Mouse (Mus musculus) forebrain, embryonic 10.5 days (tissue): ENCODE data around the gene Hoxc5. TPM values are rescaled to one million over a fixed set of nuclear protein-coding genes. Genes with fewer than 3 reads are reported as not detected.
A peak's percentile ranks its signal among the peaks of the same experiment; 100 is the strongest.

Experiments
- DNase-seq: peaks from one replicate; pipeline ENCODE4 v3.0.0-alpha.2; 2017; ENCODE audit warnings: low spot score; ENCODE audit errors: extremely low spot score
- H3K27ac ChIP-seq: fragments of 300-500 bp; sonication (generic); 2 replicates; pipeline ENCODE4 v1.5.1; 2016; ENCODE audit warnings: mild to moderate bottlenecking
- H3K27me3 ChIP-seq: fragments of 300-500 bp; sonication (generic); 2 replicates; pipeline ENCODE4 v1.6.1; 2016; ENCODE audit warnings: mild to moderate bottlenecking; ENCODE audit not compliant: poor library complexity, severe bottlenecking
- H3K36me3 ChIP-seq: fragments of 300-500 bp; sonication (generic); replicated peaks from 2 replicates; pipeline ENCODE4 v1.6.1; 2016; ENCODE audit warnings: mild to moderate bottlenecking, moderate library complexity
- H3K4me1 ChIP-seq: fragments of 300-500 bp; sonication (generic); 2 replicates; pipeline ENCODE4 v1.6.1; 2016
- H3K4me3 ChIP-seq: fragments of 300-500 bp; sonication (generic); 2 replicates; pipeline ENCODE4 v1.5.1; 2016; ENCODE audit warnings: mild to moderate bottlenecking, moderate library complexity
- H3K9me3 ChIP-seq: fragments of 300-500 bp; sonication (generic); 2 replicates; pipeline ENCODE4 v1.6.1; 2016; ENCODE audit warnings: mild to moderate bottlenecking, moderate library complexity
- WGBS: fragments of 180-500 bp; shearing (Covaris S2); methylation state at CpG from one replicate; pipeline ENCODE4 v1.1.7; 2016; 5-methylcytosine and 5-hydroxymethylcytosine counted together
- polyA plus RNA-seq: library from polyadenylated mRNA; unstranded; fragments of >200 nt; fragmentation: Nextera tagmentation; extraction: Ambion mirVana; gene quantifications from 2 replicates; pipeline ENCODE4 v1.2.1, GENCODE M21; 2016

Hoxc5 gene
- polyA plus RNA-seq, 1 experiment from 2014 or later, result not detected

DNA sequence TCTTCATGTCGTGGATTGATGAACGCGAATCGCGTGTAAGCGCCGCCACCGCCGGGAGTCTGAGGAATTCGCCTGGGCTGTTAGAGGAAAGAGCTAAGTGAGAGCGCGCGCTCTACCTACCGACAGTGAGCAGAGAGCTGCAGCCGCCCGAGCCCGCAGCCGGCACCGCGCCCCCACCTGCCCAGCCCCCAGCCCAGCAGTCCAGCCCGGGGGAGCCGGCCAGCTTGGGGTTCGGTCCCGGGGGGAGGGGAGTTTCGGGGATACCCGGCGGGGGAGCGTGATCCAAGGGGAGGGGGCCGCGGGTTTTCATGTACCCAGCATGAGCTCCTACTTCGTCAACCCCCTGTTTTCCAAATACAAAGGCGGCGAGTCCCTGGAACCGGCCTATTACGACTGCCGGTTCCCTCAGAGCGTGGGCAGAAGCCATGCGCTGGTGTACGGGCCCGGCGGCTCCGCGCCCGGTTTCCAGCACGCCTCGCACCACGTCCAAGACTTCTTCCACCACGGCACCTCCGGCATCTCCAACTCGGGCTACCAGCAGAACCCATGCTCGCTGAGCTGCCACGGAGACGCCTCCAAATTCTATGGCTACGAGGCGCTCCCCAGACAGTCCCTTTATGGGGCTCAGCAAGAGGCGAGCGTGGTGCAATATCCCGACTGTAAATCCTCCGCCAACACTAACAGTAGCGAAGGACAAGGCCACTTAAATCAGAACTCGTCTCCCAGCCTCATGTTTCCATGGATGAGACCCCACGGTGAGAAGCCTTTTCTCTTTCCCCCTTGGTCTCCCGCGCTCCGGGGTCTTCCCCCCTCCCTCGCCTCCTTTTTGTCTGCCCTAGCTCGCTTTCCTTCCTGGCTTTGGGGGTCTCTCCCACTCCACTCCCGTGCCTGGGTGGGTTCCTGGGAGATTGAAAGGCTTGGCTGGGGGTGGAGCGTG, 23.5 kb downstream of the Hoxc5 start, which contains the start of gene Hoxc8:
Gene Hoxc8 (plus strand): TSS at position 147 of the 937 bp plus-strand sequence.
- Histone ChIP-seq H3K9me3 (no peaks in the 10 kb centered on the region), H3K27me3 (peaks cover 100% of the 10 kb centered on the region), H3K4me3 (peak within 1 kb of the TSS; percentile 12), H3K36me3 (no peaks in the 10 kb centered on the region), H3K27ac (no peak within 1 kb of the TSS), H3K4me1 (peaks cover 5% of the 10 kb centered on the region)
- no peak for DNase-seq
- under 1% methylated on average over 69 of the region's 69 CpGs for WGBS

DNA sequence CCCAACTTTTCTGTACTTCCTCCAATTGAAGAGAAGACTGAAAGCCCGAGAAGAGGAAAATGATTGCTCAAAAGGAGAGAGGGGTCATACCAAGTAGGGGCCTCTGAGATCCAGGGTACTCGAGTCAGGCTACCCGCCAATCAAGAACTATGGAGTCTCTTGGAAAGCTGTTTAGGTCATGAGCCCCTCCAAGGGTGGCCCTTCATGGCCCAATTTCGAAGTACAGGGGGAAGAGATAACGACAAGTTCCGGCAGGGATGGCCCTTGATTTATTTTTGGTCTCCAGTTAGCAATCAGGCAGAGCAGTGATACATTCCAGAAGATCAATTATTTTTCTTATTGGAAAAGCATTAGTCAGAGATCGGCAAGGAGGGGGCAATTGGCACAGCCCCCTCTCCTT, 24.5 kb downstream of the Hoxc5 start:
- WGBS, result 3% methylated on average over 7 of the region's 7 CpGs
- DNase-seq, result no peak
- no peaks in the 10 kb centered on the region for H3K9me3 ChIP-seq

DNA sequence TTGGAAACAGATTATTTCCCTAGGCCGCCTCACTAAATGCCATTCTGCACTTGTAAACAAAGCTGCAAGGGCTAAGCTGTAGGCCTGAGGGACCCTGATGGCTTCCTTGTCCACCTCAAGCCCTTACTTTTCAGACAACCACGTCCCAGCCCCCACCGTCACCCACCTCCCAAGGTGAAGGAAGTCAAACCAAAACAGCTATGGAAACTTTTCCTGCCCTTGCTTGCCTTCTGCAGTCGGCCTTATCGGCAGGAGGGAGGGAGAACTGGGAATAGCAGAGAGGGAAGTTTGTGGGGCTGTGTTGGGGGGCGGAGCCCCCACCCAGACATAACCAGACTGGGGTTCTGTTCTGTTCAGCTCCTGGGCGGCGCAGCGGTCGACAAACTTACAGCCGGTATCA, 25.0 kb downstream of the Hoxc5 start:
- DNase-seq, result no peak
- whole genome bisulfite sequencing, result 1% methylated on average over 11 of the region's 11 CpGs
- H3K4me3 ChIP-seq, result no peak overlapping the region
- H3K27me3 ChIP-seq, result peaks cover 100% of the 10 kb centered on the region
- H3K4me1 ChIP-seq, result peaks cover 5% of the 10 kb centered on the region
- H3K9me3 ChIP-seq, result no peaks in the 10 kb centered on the region
- H3K27ac ChIP-seq, result no peak overlapping the region
- H3K36me3 ChIP-seq, result no peaks in the 10 kb centered on the region

More for the DNA sequence above, 24.5 kb downstream of the Hoxc5 start:
- Histone ChIP-seq H3K36me3 (no peaks in the 10 kb centered on the region), H3K27me3 (peaks cover 100% of the 10 kb centered on the region), H3K27ac (no peak overlapping the region), H3K4me3 (no peak overlapping the region), H3K4me1 (peaks cover 5% of the 10 kb centered on the region)

DNA sequence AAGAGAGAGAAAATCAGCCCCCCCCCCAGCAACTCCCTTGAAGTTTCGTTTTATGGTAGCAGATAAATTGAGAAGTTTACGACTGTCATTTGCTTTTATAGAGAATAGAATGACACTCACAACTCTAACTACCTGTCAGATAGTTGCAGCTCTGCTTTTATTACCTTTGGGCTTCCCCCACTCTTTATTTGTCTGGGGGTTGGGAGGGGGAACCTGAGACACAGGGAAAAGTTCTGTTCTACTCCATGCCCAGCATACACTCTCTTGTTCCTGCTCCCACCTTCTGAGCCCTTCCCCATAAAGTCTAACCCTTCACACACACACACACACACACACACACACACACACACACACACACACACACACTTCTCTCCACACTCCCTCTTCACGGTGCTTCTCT, 25.6 kb downstream of the Hoxc5 start:
- no peak overlapping the region for H3K4me3 ChIP-seq
- 7% methylated on average over 3 of the region's 3 CpGs for WGBS
- H3K4me1 ChIP-seq, result peaks cover 5% of the 10 kb centered on the region
- no peak overlapping the region for H3K27ac ChIP-seq
- no peaks in the 10 kb centered on the region for H3K9me3 ChIP-seq
- H3K36me3 ChIP-seq, result no peaks in the 10 kb centered on the region
- DNase-seq, result no peak
- peaks cover 100% of the 10 kb centered on the region for H3K27me3 ChIP-seq

DNA sequence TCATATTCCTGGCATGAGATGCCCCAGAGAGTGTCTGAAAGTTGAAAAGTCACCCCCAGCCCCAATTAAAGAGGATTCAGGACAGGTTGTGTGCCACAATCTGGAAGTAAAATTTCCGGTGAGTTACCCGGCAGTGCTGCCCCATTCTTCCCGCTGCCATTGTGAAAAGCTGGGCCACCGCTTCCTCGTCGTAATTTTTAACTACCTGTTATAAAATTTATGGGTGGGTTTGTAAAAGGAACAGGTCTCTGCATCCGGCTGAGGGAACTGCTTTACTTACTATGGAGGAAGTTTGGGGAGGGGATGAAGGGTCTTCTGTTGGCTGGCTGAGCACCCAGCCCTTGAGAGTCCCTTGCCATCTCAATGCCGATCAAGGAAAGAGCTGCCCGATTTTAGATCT, 29.3 kb downstream of the Hoxc5 start:
- H3K4me1 ChIP-seq, result peaks cover 18% of the 10 kb centered on the region
- no peak overlapping the region for H3K27ac ChIP-seq
- peaks cover 100% of the 10 kb centered on the region for H3K27me3 ChIP-seq
- no peaks in the 10 kb centered on the region for H3K9me3 ChIP-seq
- whole genome bisulfite sequencing, result 2% methylated on average over 9 of the region's 9 CpGs
- no peaks in the 10 kb centered on the region for H3K36me3 ChIP-seq
- DNase-seq, result no peak
- no peak overlapping the region for H3K4me3 ChIP-seq

DNA sequence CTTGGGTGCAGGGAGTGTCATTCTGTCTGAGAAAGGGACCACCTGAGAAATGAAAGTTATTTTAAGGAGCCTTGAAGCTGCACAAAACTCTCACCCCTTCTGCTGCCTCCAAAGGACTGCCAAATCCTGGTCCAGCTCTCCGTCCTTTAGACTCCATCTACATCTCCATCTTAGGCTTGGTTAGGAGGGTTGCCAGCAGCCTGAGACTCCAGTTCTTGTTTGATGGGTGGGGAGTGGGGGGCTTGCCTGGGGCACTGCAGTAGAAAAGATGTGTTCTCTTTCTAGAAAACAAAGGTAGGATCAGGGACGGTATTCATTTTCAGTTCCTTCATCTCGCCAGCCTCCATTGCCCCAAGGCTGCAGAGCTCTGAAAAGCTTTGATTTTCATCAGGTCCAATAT, 30.2 kb downstream of the Hoxc5 start:
- Histone ChIP-seq H3K4me1 (peaks cover 18% of the 10 kb centered on the region), H3K36me3 (no peaks in the 10 kb centered on the region), H3K27ac (no peak overlapping the region), H3K4me3 (no peak overlapping the region), H3K9me3 (no peaks in the 10 kb centered on the region), H3K27me3 (peaks cover 100% of the 10 kb centered on the region)
- no peak for DNase-seq
- under 1% methylated on average over 3 of the region's 3 CpGs for WGBS

DNA sequence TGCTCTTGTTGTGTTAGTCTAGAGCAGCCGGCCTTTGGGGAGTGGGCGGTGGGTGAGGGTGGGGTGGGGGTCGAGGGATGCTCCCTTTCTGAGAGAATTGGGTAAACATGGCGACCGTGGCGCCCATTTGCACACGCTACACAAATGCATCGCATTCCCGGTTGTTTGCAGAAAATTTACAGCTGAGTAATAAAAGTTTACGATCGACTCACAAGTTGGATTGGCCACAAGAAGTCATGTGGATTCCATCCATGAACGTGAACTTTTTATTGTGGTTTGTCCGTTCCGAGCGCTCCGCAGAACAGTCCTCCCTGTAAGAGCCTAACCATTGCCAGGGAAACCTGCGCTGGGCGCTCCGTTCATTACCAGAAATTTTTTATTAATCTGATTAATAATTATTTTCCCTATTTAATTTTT, 30.7 kb downstream of the Hoxc5 start, which contains the start of gene Hoxc6:
Gene Hoxc6 (plus strand): TSS at position 319 of the 417 bp plus-strand sequence.
- Histone ChIP-seq H3K4me1 (peaks cover 18% of the 10 kb centered on the region), H3K4me3 (peak within 1 kb of the TSS; percentile 43), H3K36me3 (no peaks in the 10 kb centered on the region), H3K9me3 (no peaks in the 10 kb centered on the region), H3K27me3 (peaks cover 100% of the 10 kb centered on the region), H3K27ac (no peak within 1 kb of the TSS)
- WGBS, result 1% methylated on average over 19 of the region's 19 CpGs
- no peak for DNase-seq

DNA sequence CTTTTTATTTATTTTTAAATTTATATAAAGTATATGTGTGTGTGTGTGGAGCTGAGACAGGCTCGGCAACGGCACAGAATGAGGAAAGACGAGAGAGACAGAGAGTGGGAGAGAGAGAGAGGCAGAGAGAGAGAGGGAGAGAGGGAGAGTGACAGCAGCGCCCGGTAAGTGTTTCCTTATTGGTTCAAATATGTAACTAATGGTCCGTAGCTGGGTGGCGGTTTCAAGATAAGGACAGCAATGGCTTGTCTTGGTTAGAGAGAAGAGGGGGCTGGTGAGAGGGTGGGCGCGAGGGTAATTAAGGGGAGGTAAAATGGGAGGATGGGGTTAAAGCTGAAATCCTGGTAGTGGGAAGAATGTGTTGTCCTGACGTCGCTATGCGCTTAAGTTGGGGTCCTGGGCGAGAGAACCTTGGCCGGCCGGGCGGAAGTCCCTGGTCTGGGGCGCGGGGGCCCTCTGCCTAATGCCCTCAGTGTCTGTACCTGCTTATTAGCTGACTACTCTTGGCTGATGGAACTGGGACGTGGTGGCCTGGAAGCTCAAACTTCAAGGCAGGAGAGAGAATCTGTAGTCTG, 31.5 kb downstream of the Hoxc5 start:
- Histone ChIP-seq H3K4me3 (peak overlapping the region; percentile 43), H3K27ac (no peak overlapping the region), H3K4me1 (peaks cover 18% of the 10 kb centered on the region), H3K27me3 (peaks cover 100% of the 10 kb centered on the region), H3K36me3 (no peaks in the 10 kb centered on the region), H3K9me3 (no peaks in the 10 kb centered on the region)
- DNase-seq, result no peak
- WGBS, result under 1% methylated on average over 19 of the region's 19 CpGs

DNA sequence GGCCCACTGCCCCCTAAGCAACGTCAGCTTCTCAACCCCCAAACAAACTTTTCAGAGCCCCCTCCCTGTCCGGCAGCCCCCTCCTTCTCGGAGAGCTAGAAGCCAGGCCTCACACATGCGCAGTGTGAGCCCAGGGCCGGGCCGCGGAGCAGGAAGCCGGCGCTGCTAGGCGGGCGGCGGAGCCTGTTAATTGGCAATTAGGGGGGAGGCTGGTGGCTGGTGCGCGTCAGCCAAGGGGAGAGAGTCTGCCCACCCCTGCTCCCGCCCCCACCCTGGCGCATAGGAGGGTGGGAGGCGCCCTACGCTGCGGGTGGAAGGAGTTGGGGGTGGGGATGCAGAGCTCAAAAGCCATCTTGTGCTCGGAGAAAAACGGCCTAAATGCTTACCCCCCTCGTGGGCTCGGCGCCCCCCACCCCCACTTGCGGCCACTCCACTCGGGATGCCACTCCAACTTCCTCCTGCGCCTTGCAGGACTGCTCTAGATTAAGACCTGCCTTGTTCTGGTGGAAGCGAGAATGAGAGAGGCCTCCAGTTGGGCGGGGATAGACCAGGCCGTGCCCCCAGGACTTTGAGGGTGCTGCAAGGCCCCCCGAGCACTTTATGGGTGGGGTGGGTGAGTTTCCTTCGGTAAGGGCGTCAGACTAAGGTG, 32.1 kb downstream of the Hoxc5 start:
- Histone ChIP-seq H3K27me3 (peaks cover 100% of the 10 kb centered on the region), H3K4me1 (peaks cover 18% of the 10 kb centered on the region), H3K4me3 (peak overlapping the region; percentile 43), H3K36me3 (no peaks in the 10 kb centered on the region), H3K9me3 (no peaks in the 10 kb centered on the region), H3K27ac (no peak overlapping the region)
- no peak for DNase-seq
- under 1% methylated on average over 33 of the region's 33 CpGs for WGBS

DNA sequence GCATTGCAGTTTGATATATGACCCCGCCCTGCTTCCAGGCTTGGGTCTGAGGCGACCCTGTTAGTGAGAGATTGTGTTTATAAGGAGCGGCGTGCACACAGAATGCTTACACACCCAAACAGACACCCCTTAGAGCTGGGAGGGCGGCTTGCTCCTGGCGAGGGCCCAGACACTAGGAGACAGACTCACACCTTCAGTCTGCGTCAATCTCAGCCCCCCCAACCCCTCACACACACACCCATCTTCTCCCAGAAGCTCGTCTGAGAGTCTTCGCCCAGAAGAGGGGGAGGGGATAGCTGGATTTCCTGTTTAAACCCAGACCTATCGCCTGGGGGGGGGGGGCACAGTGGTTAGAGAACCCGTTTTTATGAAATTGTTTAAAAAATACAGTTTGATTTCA, 32.7 kb downstream of the Hoxc5 start:
- no peak overlapping the region for H3K4me3 ChIP-seq
- H3K27ac ChIP-seq, result no peak overlapping the region
- peaks cover 100% of the 10 kb centered on the region for H3K27me3 ChIP-seq
- H3K4me1 ChIP-seq, result peaks cover 18% of the 10 kb centered on the region
- no peaks in the 10 kb centered on the region for H3K36me3 ChIP-seq
- no peak for DNase-seq
- under 1% methylated on average over 11 of the region's 11 CpGs for WGBS
- H3K9me3 ChIP-seq, result no peaks in the 10 kb centered on the region

DNA sequence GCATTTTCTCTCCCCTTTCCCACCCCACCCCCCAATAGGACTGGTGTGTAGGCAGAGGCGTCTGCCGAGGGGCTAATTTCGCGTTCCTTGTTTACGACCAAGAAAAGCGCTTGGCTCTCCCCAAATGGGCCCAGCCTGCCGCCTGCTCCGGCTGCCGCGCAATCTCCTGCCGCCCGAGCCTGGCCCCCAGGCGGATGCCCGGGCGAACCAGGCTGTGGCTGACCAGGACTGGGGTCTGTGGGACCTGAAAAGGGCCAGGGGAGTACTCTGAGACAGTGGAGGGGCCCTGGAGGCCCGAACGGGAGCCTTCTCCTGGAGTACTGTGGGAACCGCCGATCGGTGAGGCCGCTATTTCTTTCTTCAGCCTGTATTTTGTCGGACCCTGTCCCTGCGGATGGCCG, 33.3 kb downstream of the Hoxc5 start:
- WGBS, result under 1% methylated on average over 24 of the region's 24 CpGs
- Histone ChIP-seq H3K4me1 (peaks cover 18% of the 10 kb centered on the region), H3K4me3 (no peak overlapping the region), H3K9me3 (no peaks in the 10 kb centered on the region), H3K27me3 (peaks cover 100% of the 10 kb centered on the region), H3K27ac (no peak overlapping the region), H3K36me3 (no peaks in the 10 kb centered on the region)
- DNase-seq, result no peak

DNA sequence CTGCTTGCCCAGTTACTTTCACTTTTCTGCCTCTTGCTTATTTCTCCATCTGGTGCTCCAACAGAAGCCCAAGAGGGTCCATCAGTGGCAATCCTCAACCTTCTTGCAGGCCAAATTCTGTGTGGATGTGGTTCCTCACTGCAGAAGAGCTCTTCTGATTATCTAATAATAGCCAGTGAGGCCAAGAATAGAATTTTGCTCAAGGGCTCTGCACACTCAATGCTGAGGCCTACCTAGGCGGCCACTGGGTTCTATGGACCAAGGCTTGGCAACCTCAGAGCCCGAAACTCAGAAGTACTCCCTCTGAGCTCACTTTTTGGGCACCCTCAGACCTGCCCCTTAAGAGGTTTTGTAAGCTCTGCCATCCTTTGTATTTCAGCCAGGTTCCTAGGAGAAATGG, 34.1 kb downstream of the Hoxc5 start:
- no peak for DNase-seq
- Histone ChIP-seq H3K27ac (no peak overlapping the region), H3K9me3 (no peaks in the 10 kb centered on the region), H3K4me1 (peaks cover 18% of the 10 kb centered on the region), H3K36me3 (no peaks in the 10 kb centered on the region), H3K27me3 (peaks cover 100% of the 10 kb centered on the region), H3K4me3 (no peak overlapping the region)
- WGBS, result 5% methylated on average over 2 of the region's 2 CpGs

DNA sequence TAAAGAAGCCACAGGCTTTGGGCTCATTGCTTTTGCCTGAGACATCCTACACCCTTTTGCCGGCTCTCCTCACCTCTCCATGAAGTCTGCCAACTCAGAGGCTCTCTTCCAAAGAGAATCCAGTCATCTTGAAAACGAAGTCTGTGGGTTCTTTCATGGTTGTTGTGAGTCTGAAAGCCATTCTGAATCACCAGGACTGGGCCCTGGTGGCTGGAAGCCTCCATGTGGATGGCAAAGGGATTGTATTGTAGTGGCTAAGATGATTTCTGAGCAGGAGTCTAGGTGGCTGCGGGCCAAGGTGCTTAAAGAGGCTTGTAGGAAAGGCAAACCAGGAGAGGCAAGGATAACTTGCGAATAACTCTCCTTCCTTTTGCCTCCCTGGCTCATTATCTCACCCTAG, 34.9 kb downstream of the Hoxc5 start:
- H3K4me1 ChIP-seq, result peaks cover 18% of the 10 kb centered on the region
- H3K27ac ChIP-seq, result no peak overlapping the region
- peaks cover 100% of the 10 kb centered on the region for H3K27me3 ChIP-seq
- no peak for DNase-seq
- 3% methylated on average over 4 of the region's 4 CpGs for WGBS
- H3K4me3 ChIP-seq, result no peak overlapping the region
- no peaks in the 10 kb centered on the region for H3K9me3 ChIP-seq
- H3K36me3 ChIP-seq, result no peaks in the 10 kb centered on the region
